Mouse (Mus musculus): Measurements from ENCODE around the gene Ergic1. TPM values are rescaled to one million over a fixed set of nuclear protein-coding genes. Genes with fewer than 3 reads are reported as not detected.

Gene Ergic1
- polyA plus RNA-seq, 1 experiment from 2014 or later, result 135 TPM

DNA sequence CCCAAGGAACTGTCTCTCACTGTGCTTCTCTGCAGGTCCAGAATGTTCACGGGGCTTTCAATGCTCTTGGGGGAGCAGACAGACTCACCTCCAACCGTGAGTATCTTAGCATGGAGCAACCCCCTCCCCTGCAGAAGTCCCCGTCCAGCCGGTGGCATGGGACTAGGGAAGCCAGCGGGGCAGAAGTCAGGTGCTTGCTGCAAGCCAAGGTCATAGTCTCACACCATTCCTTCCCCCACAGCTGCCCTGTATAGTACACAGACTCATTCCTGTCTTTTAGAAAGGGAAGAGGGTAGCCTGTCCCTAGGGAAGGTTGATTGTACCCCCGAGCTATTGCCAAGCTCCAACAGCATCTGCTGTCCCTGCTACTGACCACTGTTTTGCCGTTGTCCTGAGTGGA, 74.7 kb downstream of the Ergic1 start:
- ATAC-seq (replicated peaks; ENCODE audit: low FRiP score, low TSS enrichment, low read depth) (no peak), DNase-seq (ENCODE audit: low spot score) (no peak)
- Histone ChIP-seq H3K9me3 (ENCODE audit: control insufficient read depth, low read length) (no peaks in the 10 kb centered on the region), H3K36me3 (ENCODE audit: control insufficient read depth, insufficient read depth, low read length) (peaks cover 83% of the 10 kb centered on the region), H3K4me1 (replicated peaks; ENCODE audit: control insufficient read depth, insufficient read depth, low read length) (no peaks in the 10 kb centered on the region), H3K27me3 (replicated peaks; ENCODE audit: control insufficient read depth, insufficient read depth, low read length) (no peaks in the 10 kb centered on the region), H3K4me3 (ENCODE audit: low read depth, low read length) (no peak overlapping the region), H3K27ac (ENCODE audit: low read depth) (no peak overlapping the region), H3K4me2 (ENCODE audit: low read length) (no peak overlapping the region), H3K9ac (ENCODE audit: low read length) (no peak overlapping the region)
- WGBS, result 85% methylated on average over 7 of the region's 7 CpGs

DNA sequence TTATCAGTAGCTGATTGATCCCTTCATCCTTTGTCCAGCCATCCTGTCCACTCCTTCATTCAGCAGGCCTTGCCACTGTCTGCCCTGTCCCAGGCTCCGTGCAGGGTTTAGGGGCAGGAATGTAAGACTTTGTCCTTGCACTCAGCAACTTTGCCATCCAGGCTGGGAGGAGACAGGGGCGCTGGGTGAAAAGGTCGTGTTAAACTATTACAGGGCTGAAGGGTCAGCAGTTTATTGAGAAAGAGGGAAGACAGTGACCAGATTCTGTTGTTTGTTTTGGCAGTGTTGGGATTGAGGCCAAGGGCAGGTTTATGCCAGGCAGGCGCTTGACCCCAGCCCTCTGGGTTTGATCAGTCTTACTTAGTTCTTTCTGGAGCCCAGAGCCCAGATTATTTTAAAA, 76.6 kb downstream of the Ergic1 start:
- 38% methylated on average over 4 of the region's 4 CpGs for WGBS
- Histone ChIP-seq H3K27ac (ENCODE audit: low read depth) (no peak overlapping the region), H3K9me3 (ENCODE audit: control insufficient read depth, low read length) (no peaks in the 10 kb centered on the region)

DNA sequence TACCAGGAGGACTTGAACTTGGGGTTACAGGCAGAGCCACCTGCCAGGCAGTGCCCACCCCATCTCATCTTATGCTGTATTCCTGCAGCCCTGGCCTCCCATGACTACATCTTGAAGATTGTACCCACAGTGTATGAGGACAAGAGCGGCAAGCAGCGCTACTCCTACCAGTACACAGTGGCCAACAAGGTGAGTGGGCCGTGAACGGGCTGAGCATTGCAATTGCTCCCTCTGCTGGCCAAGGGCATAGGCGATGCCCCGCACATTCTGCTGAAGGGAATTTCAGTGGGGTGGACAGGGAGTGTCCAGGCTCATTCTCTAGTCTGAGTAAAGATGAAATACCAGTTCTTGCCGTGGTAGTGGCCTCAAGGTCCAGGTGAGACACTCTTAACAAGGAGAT, 77.4 kb downstream of the Ergic1 start:
- peaks cover 85% of the 10 kb centered on the region for H3K36me3 ChIP-seq (ENCODE audit: control insufficient read depth, insufficient read depth, low read length)
- no peak overlapping the region for H3K9ac ChIP-seq (ENCODE audit: low read length)
- H3K4me1 ChIP-seq (replicated peaks; ENCODE audit: control insufficient read depth, insufficient read depth, low read length), result no peaks in the 10 kb centered on the region
- peak; percentile 89 for DNase-seq (ENCODE audit: low spot score)
- H3K27me3 ChIP-seq (replicated peaks; ENCODE audit: control insufficient read depth, insufficient read depth, low read length), result no peaks in the 10 kb centered on the region
- WGBS, result 17% methylated on average over 7 of the region's 7 CpGs
- no peaks in the 10 kb centered on the region for H3K9me3 ChIP-seq (ENCODE audit: control insufficient read depth, low read length)
- no peak overlapping the region for H3K4me2 ChIP-seq (ENCODE audit: low read length)
- ATAC-seq (replicated peaks; ENCODE audit: low FRiP score, low TSS enrichment, low read depth), result peak; percentile 71
- no peak overlapping the region for H3K27ac ChIP-seq (ENCODE audit: low read depth)
- no peak overlapping the region for H3K4me3 ChIP-seq (ENCODE audit: low read depth, low read length)

More for the DNA sequence above, 76.6 kb downstream of the Ergic1 start:
- Histone ChIP-seq H3K36me3 (ENCODE audit: control insufficient read depth, insufficient read depth, low read length) (peaks cover 83% of the 10 kb centered on the region), H3K4me3 (ENCODE audit: low read depth, low read length) (no peak overlapping the region), H3K4me1 (replicated peaks; ENCODE audit: control insufficient read depth, insufficient read depth, low read length) (no peaks in the 10 kb centered on the region), H3K4me2 (ENCODE audit: low read length) (no peak overlapping the region), H3K27me3 (replicated peaks; ENCODE audit: control insufficient read depth, insufficient read depth, low read length) (no peaks in the 10 kb centered on the region), H3K9ac (ENCODE audit: low read length) (0 out of 2 replicates have a peak overlapping the region, but pooled peaks have one; percentile 5)
- ATAC-seq (replicated peaks; ENCODE audit: low FRiP score, low TSS enrichment, low read depth), result no peak
- no peak for DNase-seq (ENCODE audit: low spot score)

GRCm38 (mm10) chr17:26639791-26640190, 78.5 kb downstream of the Ergic1 start:
- no peak for DNase-seq (ENCODE audit: low spot score)
- WGBS, result 87% methylated on average over 2 of the region's 2 CpGs
- H3K4me3 ChIP-seq (ENCODE audit: low read depth, low read length), result no peak overlapping the region
- no peaks in the 10 kb centered on the region for H3K9me3 ChIP-seq (ENCODE audit: control insufficient read depth, low read length)
- H3K27me3 ChIP-seq (replicated peaks; ENCODE audit: control insufficient read depth, insufficient read depth, low read length), result no peaks in the 10 kb centered on the region
- ATAC-seq (replicated peaks; ENCODE audit: low FRiP score, low TSS enrichment, low read depth), result no peak
- no peak overlapping the region for H3K27ac ChIP-seq (ENCODE audit: low read depth)
- no peaks in the 10 kb centered on the region for H3K4me1 ChIP-seq (replicated peaks; ENCODE audit: control insufficient read depth, insufficient read depth, low read length)
- no peak overlapping the region for H3K9ac ChIP-seq (ENCODE audit: low read length)
- no peak overlapping the region for H3K4me2 ChIP-seq (ENCODE audit: low read length)
- peaks cover 85% of the 10 kb centered on the region for H3K36me3 ChIP-seq (ENCODE audit: control insufficient read depth, insufficient read depth, low read length)

GRCm38 (mm10) chr17:26640286-26640740, 79.0 kb downstream of the Ergic1 start:
- Histone ChIP-seq H3K27me3 (replicated peaks; ENCODE audit: control insufficient read depth, insufficient read depth, low read length) (no peaks in the 10 kb centered on the region), H3K4me1 (replicated peaks; ENCODE audit: control insufficient read depth, insufficient read depth, low read length) (no peaks in the 10 kb centered on the region), H3K4me3 (ENCODE audit: low read depth, low read length) (no peak overlapping the region), H3K4me2 (ENCODE audit: low read length) (no peak overlapping the region), H3K27ac (ENCODE audit: low read depth) (no peak overlapping the region), H3K36me3 (ENCODE audit: control insufficient read depth, insufficient read depth, low read length) (peaks cover 82% of the 10 kb centered on the region), H3K9me3 (ENCODE audit: control insufficient read depth, low read length) (no peaks in the 10 kb centered on the region), H3K9ac (ENCODE audit: low read length) (no peak overlapping the region)
- no peak for ATAC-seq (replicated peaks; ENCODE audit: low FRiP score, low TSS enrichment, low read depth)
- WGBS, result 95% methylated on average over 3 of the region's 3 CpGs
- no peak for DNase-seq (ENCODE audit: low spot score)

DNA sequence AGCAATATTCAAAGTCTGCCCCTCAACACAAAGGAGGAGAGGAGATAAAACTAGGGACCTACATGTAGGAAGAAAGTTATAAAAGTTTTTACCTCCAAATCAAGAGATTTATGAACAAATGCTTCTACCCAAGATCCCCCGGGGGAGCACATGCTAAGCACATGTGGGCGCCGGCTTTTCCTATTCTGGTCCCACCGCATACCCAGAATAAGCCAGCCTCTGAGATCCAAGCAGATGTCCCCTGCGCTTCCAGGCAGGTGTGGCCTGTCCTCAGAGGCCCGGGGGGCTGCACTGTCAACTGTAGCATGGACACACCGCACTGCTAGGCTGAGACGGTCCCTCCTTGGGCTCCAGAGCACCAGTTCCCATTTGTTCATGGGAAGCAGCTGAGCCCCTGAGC, 82.2 kb downstream of the Ergic1 start:
- Histone ChIP-seq H3K9ac (ENCODE audit: low read length) (no peak overlapping the region), H3K4me1 (replicated peaks; ENCODE audit: control insufficient read depth, insufficient read depth, low read length) (peaks cover 7% of the 10 kb centered on the region), H3K36me3 (ENCODE audit: control insufficient read depth, insufficient read depth, low read length) (peaks cover 74% of the 10 kb centered on the region), H3K9me3 (ENCODE audit: control insufficient read depth, low read length) (no peaks in the 10 kb centered on the region), H3K27me3 (replicated peaks; ENCODE audit: control insufficient read depth, insufficient read depth, low read length) (no peaks in the 10 kb centered on the region), H3K27ac (ENCODE audit: low read depth) (no peak overlapping the region), H3K4me2 (ENCODE audit: low read length) (no peak overlapping the region), H3K4me3 (ENCODE audit: low read depth, low read length) (no peak overlapping the region)
- ATAC-seq (replicated peaks; ENCODE audit: low FRiP score, low TSS enrichment, low read depth) (no peak), DNase-seq (ENCODE audit: low spot score) (no peak)
- 95% methylated on average over 8 of the region's 8 CpGs for WGBS

- Histone ChIP-seq H3K27ac (ENCODE audit: low read depth) (no peak overlapping the region), H3K27me3 (replicated peaks; ENCODE audit: control insufficient read depth, insufficient read depth, low read length) (no peaks in the 10 kb centered on the region), H3K9ac (ENCODE audit: low read length) (no peak overlapping the region), H3K4me3 (ENCODE audit: low read depth, low read length) (no peak overlapping the region), H3K4me1 (replicated peaks; ENCODE audit: control insufficient read depth, insufficient read depth, low read length) (peaks cover 7% of the 10 kb centered on the region), H3K9me3 (ENCODE audit: control insufficient read depth, low read length) (no peaks in the 10 kb centered on the region), H3K36me3 (ENCODE audit: control insufficient read depth, insufficient read depth, low read length) (peaks cover 75% of the 10 kb centered on the region), H3K4me2 (ENCODE audit: low read length) (no peak overlapping the region)
- no peak for DNase-seq (ENCODE audit: low spot score)
- WGBS, result 90% methylated on average over 2 of the region's 2 CpGs
- ATAC-seq (replicated peaks; ENCODE audit: low FRiP score, low TSS enrichment, low read depth), result no peak
Observed at GRCm38 (mm10) chr17:26643993-26644392, 82.7 kb downstream of the Ergic1 start.

DNA sequence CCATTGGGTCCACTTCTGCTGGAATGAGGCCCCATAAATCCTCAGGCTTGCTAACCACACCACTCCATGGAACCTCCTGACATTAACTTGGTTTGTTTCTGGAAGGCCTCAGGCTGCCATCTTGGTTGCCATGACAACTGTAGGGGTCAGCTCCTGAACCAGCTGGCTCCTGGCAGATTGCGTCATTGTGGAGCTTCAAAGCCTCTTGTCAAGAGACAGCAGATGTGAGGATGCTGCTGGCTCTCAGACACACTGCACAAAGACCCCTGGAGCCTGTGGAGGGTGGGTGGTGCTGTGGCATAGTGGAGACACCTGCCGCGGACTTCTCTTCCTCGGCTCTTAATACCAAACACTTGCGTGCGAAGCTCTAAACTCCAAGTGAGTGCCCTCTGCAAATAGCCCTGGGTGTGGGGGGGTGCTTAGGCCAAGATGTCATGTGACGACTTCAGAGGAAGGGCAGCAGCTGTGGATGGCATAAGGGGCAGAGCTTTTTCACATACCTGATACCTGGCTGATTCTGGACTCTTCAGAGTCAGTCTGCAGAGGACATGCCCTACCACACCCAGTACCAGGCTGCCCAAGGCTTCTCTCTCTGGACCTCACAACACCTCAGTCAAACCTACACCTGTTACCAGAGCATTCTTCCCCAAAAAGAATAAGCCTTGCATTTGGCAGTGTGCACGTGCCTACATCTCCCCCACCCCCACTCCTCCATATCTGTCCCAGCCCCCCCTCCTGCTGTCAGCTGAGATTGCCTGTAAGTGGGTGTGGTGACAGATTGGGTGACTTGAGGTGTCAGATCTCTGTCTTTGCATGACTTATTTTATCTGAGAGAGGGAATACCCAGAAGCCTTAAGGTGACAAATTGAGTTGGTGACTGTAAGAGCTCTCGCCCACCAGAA, 83.5 kb downstream of the Ergic1 start:
- no peaks in the 10 kb centered on the region for H3K27me3 ChIP-seq (replicated peaks; ENCODE audit: control insufficient read depth, insufficient read depth, low read length)
- no peak overlapping the region for H3K9ac ChIP-seq (ENCODE audit: low read length)
- no peak overlapping the region for H3K27ac ChIP-seq (ENCODE audit: low read depth)
- no peak overlapping the region for H3K4me3 ChIP-seq (ENCODE audit: low read depth, low read length)
- no peak for DNase-seq (ENCODE audit: low spot score)
- peaks cover 7% of the 10 kb centered on the region for H3K4me1 ChIP-seq (replicated peaks; ENCODE audit: control insufficient read depth, insufficient read depth, low read length)
- no peak overlapping the region for H3K4me2 ChIP-seq (ENCODE audit: low read length)
- H3K9me3 ChIP-seq (ENCODE audit: control insufficient read depth, low read length), result no peaks in the 10 kb centered on the region
- 79% methylated on average over 9 of the region's 9 CpGs for WGBS
- no peak for ATAC-seq (replicated peaks; ENCODE audit: low FRiP score, low TSS enrichment, low read depth)
- peaks cover 72% of the 10 kb centered on the region for H3K36me3 ChIP-seq (ENCODE audit: control insufficient read depth, insufficient read depth, low read length)

DNA sequence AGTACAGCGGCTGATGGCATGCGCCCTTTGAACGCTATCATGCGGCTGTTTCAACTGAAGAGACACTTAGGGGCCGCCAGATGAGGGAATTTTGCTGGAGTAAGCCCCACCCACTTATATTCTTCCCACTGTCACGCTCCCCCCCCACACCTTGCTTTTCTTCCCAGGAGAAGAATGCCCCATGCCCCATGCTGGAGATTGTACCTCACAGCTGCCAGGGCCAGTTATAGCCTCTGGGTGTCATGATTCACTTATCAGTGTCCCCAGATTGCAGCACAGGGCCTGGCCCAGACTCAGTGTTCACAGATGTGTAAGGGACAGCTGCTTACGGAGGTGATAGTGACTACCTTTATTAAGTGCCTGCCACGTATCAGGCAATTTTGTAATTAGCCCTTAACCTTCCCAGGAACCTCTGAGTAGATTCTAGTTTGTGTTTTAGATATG, 84.1 kb downstream of the Ergic1 start:
- Histone ChIP-seq H3K4me3 (ENCODE audit: low read depth, low read length) (no peak overlapping the region), H3K9ac (ENCODE audit: low read length) (no peak overlapping the region), H3K36me3 (ENCODE audit: control insufficient read depth, insufficient read depth, low read length) (peaks cover 65% of the 10 kb centered on the region), H3K4me2 (ENCODE audit: low read length) (no peak overlapping the region), H3K27me3 (replicated peaks; ENCODE audit: control insufficient read depth, insufficient read depth, low read length) (no peaks in the 10 kb centered on the region), H3K27ac (ENCODE audit: low read depth) (no peak overlapping the region), H3K4me1 (replicated peaks; ENCODE audit: control insufficient read depth, insufficient read depth, low read length) (peaks cover 7% of the 10 kb centered on the region), H3K9me3 (ENCODE audit: control insufficient read depth, low read length) (no peaks in the 10 kb centered on the region)
- WGBS, result 86% methylated on average over 8 of the region's 8 CpGs
- ATAC-seq (replicated peaks; ENCODE audit: low FRiP score, low TSS enrichment, low read depth), result no peak
- DNase-seq (ENCODE audit: low spot score), result no peak
